Mouse (Mus musculus): Measurements from ENCODE around the gene Mtmr1.

DNA sequence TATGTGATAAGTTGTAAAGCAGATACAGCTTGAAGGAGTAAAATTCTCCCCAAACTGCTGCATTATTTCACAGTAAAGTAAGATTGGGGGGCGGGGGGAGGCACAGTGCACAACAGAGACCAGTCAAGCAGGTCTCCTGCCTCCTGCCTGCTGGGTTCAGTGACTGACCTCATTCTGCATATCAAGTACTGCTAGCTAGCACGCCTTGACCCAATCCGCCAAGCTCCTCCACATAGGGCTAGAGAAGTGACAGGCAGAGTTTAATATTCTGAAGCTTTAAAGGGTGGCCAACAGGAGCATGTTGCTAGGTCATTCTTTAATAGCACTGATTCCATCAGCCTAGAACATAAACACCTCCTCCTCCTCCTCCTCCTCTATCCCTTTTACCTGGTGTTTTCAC is 48.2 kb downstream of the Mtmr1 start:
- TF ChIP-seq POLR2A (IDR thresholded peaks at IDR 0.05; ENCODE audit: insufficient read length, low read depth) (no peak), CEBPB (IDR thresholded peaks at IDR 0.05; ENCODE audit: insufficient read depth, poor library complexity, severe bottlenecking) (no peak), USF1 (IDR thresholded peaks at IDR 0.05; ENCODE audit: low read depth) (no peak), MYOD1 (IDR thresholded peaks at IDR 0.05; ENCODE audit: control insufficient read depth in 1 of 3, insufficient read length in 2 of 3, low read depth in 2 of 3) (no peak), MYOG (IDR thresholded peaks at IDR 0.05; ENCODE audit: control insufficient read depth in 1 of 3, insufficient read depth in 1 of 3, insufficient read length in 2 of 3, low read depth in 2 of 3) (no peak), POLR2AphosphoS2 (IDR thresholded peaks at IDR 0.05; ENCODE audit: insufficient read length, low read depth) (no peak), SRF (IDR thresholded peaks at IDR 0.05; ENCODE audit: control insufficient read depth, insufficient read length, low read depth) (no peak), MAX (IDR thresholded peaks at IDR 0.05; ENCODE audit: low read depth) (no peak), TCF3 (IDR thresholded peaks at IDR 0.05; ENCODE audit: insufficient read length, low read depth) (no peak)

Measured in myocyte (in vitro differentiated cells).